Mouse (Mus musculus): Measurements from ENCODE around the gene Tekt4.

Gene Tekt4

GRCm38 (mm10) chr17:25454272-25454671 is at the start of gene Tekt4:
Tekt4 (plus strand) TSS chr17:25454615.
- no peak for DNase-seq (ENCODE audit: low spot score in 2 of 2)

- DNase-seq (ENCODE audit: low spot score in 2 of 2) = no peak
These were observed 49.1 kb upstream of the Tekt4 start for GRCm38 (mm10) chr17:25405224-25405895.

DNA sequence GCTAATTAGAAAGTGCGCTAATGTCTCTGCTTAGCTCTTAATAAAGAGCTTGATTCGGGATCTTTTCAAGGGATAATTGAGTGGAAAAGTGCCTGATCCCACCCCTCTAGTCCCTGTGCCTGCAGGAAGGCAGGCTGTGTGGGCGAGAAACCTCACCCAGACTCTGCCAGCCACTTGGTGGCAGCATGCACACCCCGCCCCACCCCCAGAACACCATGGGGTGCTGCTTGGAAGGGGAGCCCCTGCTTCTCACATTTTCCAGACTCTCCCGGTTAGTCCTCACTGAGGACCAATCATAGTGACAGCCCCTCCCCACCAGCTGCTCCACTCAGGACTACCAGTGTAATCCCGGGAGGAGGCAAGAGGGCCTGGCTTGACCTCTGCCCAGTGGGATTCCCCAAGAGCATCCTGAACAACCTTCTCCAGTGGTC is 48.4 kb upstream of the Tekt4 start:
- no peak for DNase-seq (ENCODE audit: low spot score in 2 of 2)

- DNase-seq (ENCODE audit: low spot score in 2 of 2) = no peak
These were observed 47.1 kb upstream of the Tekt4 start for GRCm38 (mm10) chr17:25407352-25407751.

- no peak for DNase-seq (ENCODE audit: low spot score in 2 of 2)
These were observed 46.0 kb upstream of the Tekt4 start for GRCm38 (mm10) chr17:25408302-25408999.

DNA sequence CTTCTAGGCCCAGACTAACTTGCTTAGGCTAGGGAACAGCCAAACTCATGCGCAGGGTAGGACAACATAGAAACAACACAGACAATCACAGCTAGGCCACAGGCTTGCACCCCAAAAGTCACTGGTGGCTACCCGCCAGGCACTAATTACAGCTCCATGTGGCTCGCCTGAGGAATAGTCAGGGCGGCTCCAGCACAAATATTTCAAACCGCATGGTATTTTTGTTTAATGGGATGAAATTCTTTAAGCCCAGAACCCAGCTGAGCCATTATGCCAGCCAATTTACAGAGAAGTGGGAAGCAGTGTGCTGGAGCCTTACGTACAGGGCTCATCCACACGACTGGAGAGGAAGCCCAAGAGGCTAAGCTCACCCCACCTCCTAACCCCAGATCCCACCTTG is 44.8 kb upstream of the Tekt4 start:
- DNase-seq (ENCODE audit: low spot score in 2 of 2) = no peak

- DNase-seq (ENCODE audit: low spot score in 2 of 2) = no peak
These were observed 44.2 kb upstream of the Tekt4 start for GRCm38 (mm10) chr17:25410180-25410579.

GRCm38 (mm10) chr17:25410786-25411185 is 43.6 kb upstream of the Tekt4 start:
- peak in 1 of 2 experiments; percentile 40 for DNase-seq (ENCODE audit: low spot score in 2 of 2)

DNA sequence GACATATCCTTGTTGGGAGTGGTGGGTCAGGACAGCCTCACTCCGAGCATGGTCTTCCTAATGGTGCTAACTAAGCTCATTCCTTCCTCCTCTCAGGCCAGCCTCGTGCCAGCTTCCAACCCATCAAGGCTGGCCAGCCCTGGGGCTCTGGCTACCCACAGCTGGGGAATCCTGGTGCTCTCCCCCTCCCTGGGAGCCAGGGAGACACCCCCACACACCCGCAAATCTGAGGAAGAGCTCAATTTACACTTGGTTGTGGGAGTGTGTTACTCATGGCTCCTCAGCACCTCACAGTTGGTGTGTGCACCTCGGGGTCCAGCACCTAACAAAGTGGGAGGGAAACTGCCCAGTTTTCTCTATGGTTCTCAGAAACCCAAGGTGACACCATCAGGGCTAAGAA is 43.2 kb upstream of the Tekt4 start:
- no peak for DNase-seq (ENCODE audit: low spot score in 2 of 2)

DNA sequence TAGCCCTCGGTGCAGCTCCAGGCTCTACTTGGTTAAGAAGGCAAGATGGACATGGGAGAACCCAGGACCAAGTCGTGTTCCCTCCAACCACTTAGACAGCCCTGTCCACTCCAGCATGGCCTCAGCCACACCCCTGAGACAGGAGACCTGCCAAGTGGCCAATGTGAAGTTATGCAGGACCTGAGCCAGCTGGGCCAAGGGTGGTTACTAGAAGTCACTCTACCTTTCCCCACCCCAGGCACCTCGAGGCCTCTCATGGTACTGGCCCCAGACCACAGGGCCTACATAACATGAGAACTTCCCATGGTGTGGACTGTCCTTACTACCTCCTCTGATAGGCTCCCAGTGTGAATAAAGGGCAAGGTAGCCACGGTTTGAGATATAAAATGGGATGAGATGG is 40.2 kb upstream of the Tekt4 start:
- no peak for DNase-seq (ENCODE audit: low spot score in 2 of 2)

- no peak for DNase-seq (ENCODE audit: low spot score in 2 of 2)
These were observed 39.5 kb upstream of the Tekt4 start for GRCm38 (mm10) chr17:25414917-25415316.

- DNase-seq (ENCODE audit: low spot score in 2 of 2) = no peak
These were observed 38.9 kb upstream of the Tekt4 start for GRCm38 (mm10) chr17:25415421-25415913.

- DNase-seq (ENCODE audit: low spot score in 2 of 2) = peak in 1 of 2 experiments; percentile 33
These were observed 38.2 kb upstream of the Tekt4 start for GRCm38 (mm10) chr17:25416219-25416618.

DNA sequence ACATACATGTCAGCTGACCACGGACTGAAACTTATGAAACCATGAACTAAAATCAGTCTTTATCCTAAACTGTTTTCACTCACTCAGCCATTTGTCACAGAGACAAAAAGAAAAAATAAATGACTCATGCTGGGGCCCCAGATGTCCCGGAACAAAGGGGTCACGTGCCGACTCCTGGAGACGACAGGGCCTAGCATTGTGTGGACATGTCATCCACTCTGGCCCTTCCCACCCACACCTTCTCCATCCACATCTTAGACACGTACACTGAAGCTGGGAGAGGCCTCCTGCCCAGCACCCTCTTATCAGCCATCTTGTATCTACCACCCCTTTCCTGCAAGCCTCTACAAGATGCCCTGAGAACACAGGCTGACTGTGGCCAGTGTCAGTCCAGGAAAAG is 36.4 kb upstream of the Tekt4 start:
- DNase-seq (ENCODE audit: low spot score in 2 of 2) = no peak

DNA sequence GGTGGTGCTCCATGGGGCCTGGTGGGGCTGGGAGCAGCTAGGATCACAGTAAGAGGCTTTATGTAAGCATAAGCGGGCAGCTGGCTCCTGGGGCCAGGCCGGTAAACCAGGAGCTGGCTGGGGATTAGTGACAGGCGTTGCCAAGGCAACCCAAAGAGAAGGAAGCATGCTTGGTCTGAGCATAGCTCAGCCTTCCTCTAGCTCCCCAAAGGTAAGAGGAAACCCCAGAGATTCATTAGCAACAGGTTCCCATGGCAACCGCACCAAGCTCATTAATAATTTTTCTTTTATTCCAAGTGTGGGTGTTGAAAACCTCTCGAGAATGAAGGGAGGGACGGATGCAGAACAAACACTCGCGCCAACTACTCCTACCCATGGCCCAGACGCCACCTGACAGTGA is 35.5 kb upstream of the Tekt4 start:
- DNase-seq (ENCODE audit: low spot score in 2 of 2) = no peak

DNA sequence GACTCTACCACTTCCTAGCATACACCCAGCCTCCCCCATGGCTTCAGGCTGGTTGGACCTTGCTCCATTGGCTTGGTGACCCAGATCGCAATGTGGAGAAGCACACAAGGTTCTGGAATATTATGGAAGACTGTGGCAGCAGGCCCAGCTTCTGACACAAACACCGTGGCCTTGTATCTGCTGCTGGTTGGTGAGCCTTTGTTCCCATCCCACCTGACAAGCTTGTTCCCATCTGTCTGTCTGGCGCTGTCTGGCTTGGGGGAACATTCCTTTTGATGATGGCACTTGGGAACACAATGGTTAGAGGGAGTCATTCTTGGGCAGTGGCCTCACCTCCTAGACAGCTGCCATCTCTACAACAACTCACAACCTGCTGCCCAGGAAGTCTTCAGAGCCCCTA is 33.4 kb upstream of the Tekt4 start:
- DNase-seq (ENCODE audit: low spot score in 2 of 2) = no peak

DNA sequence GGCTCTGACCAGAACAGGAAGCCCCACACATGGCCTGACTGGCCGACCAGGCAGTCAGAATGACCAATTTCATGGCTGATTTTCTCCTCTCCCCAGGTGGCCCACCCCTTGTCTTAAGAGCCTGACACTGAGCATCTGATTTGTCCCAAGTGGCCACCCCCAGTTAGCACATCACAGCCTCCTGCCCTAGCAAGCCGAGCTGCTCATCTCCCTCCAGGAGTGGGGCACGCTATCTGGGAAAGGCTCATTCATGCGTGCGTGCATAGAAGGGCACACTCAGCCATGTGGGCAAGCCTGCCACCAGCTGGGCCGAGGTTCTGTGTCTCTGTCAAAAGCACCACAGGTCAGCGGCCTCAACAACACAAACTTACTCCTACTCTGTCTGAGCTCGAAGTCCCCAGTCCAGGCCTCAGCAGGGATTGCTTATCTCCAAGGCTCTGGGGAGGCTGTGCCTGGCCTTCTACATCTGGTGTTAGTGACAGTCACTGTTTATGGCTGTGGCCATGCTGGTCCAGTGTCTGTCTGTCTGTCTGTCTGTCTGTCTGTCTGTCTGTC is 29.8 kb upstream of the Tekt4 start:
- DNase-seq (ENCODE audit: low spot score in 2 of 2) = no peak

DNA sequence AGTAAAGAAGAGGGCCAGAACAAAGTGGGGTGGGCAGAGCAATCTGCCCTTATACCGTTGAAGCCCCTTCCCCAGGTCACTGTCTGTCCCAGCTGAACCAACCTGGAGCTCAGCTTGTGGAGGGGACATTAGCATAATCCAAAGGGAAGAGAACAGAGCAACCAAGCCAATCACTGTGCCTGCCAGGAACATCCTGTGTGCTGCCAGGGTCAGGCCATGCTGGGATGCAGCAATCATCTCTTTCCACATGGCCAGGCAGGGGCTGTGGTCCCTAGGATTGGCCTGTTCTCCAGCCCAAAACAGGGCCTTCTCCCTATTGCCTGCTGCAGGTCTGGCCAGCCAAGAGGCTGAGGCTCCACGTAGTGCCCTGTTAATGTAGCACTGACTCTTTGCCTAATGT is 28.4 kb upstream of the Tekt4 start:
- DNase-seq (ENCODE audit: low spot score in 2 of 2) = no peak

GRCm38 (mm10) chr17:25427441-25427840 is 27.0 kb upstream of the Tekt4 start:
- DNase-seq (ENCODE audit: low spot score in 2 of 2) = peak in 1 of 2 experiments; percentile 46

GRCm38 (mm10) chr17:25429240-25429639 is 25.2 kb upstream of the Tekt4 start:
- no peak for DNase-seq (ENCODE audit: low spot score in 2 of 2)

GRCm38 (mm10) chr17:25429886-25430285 is 24.5 kb upstream of the Tekt4 start:
- no peak for DNase-seq (ENCODE audit: low spot score in 2 of 2)

DNA sequence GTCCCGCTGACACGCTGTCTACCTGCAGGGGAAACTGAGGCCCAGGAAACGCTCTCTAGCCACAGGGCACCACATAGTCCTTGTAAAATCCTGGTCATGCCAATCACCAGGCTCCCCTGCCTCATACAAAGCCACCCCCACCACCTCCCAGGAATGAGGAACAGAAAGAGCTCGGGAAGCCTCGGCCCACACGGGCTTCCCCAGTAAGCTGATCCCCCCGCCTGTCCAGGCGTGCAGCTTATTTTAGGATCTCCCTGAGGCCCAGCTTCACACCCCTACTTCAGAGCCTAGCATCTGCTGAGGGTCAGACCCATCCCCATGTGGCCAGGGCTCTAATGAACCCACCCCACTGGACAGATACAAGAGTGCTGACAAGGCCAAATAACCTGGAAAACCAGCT is 23.9 kb upstream of the Tekt4 start:
- no peak for DNase-seq (ENCODE audit: low spot score in 2 of 2)

All from cerebellum, postnatal 4 days (tissue).